Mouse (Mus musculus) ES-E14 (cell line): ENCODE measurements around the gene Stx8. TPM values are rescaled to one million over a fixed set of nuclear protein-coding genes. Genes with fewer than 3 reads are reported as not detected.

Source experiments
- DNase-seq: peaks from one replicate; pipeline ENCODE4 v3.0.0-alpha.2; 2013; ENCODE audit warnings: low read depth, low spot score
- H3K27ac ChIP-seq: 2 replicates; pipeline ENCODE4 v1.5.1; 2012; ENCODE audit warnings: low read depth, mild to moderate bottlenecking, low read length, moderate library complexity, mixed read lengths; ENCODE audit not compliant: poor library complexity, insufficient read depth, severe bottlenecking
- H3K36me3 ChIP-seq: 2 replicates; pipeline ENCODE4 v1.6.1; 2012; ENCODE audit warnings: mild to moderate bottlenecking, low read length, moderate library complexity, mixed read lengths; ENCODE audit not compliant: control insufficient read depth, poor library complexity, insufficient read depth, severe bottlenecking
- H3K4me1 ChIP-seq, 2 experiments: fragments of 150-350 bp in 1 of 2; sonication (generic) in 1 of 2; 2 replicates each; pipeline ENCODE4 v1.6.1; 2012; ENCODE audit warnings: low read length in 2 of 2, mild to moderate bottlenecking in 1 of 2, mixed read lengths in 1 of 2; ENCODE audit not compliant: control insufficient read depth in 2 of 2, insufficient read depth in 2 of 2, poor library complexity in 1 of 2
- H3K4me3 ChIP-seq, 2 experiments: fragments of 150-350 bp in 1 of 2; sonication (generic) in 1 of 2; 2 replicates each; pipeline ENCODE4 v1.5.1; 2012; ENCODE audit warnings: low read length in 2 of 2, low read depth in 1 of 2, mild to moderate bottlenecking in 1 of 2, mixed read lengths in 1 of 2; ENCODE audit not compliant: insufficient read depth in 1 of 2, poor library complexity in 1 of 2, severe bottlenecking in 1 of 2
- H3K9ac ChIP-seq: 2 replicates; pipeline ENCODE4 v1.6.1; 2012; ENCODE audit warnings: low read depth, mild to moderate bottlenecking, low read length, mixed read lengths; ENCODE audit not compliant: poor library complexity, insufficient read depth, severe bottlenecking
- H3K9me3 ChIP-seq: fragments of 150-350 bp; sonication (generic); 2 replicates; pipeline ENCODE4 v1.6.1; 2012; ENCODE audit warnings: low read depth, mild to moderate bottlenecking, low read length; ENCODE audit not compliant: control insufficient read depth, insufficient read depth
- CHD2 ChIP-seq: IDR thresholded peaks from 2 replicates; pipeline ENCODE4 v1.6.1; 2014; ENCODE audit warnings: mild to moderate bottlenecking, low read depth, low read length, inconsistent platforms
- HCFC1 ChIP-seq: IDR thresholded peaks from 2 replicates; pipeline ENCODE4 v1.6.1; 2012; ENCODE audit warnings: low read length, inconsistent platforms, borderline replicate concordance; ENCODE audit not compliant: insufficient read depth
- MAFK ChIP-seq: IDR thresholded peaks from 2 replicates; pipeline ENCODE4 v1.6.1; 2014; ENCODE audit warnings: mild to moderate bottlenecking, low read depth, low read length, inconsistent platforms; ENCODE audit not compliant: insufficient read depth
- ZC3H11A ChIP-seq: IDR thresholded peaks from 2 replicates; pipeline ENCODE4 v1.6.1; 2012; ENCODE audit warnings: low read depth, mild to moderate bottlenecking, inconsistent platforms, low read length, borderline replicate concordance
- ZNF384 ChIP-seq: IDR thresholded peaks from 2 replicates; pipeline ENCODE4 v1.6.1; 2012; ENCODE audit warnings: low read depth, low read length, inconsistent platforms
- in situ Hi-C, 2 experiments: fragments of 600-800 bp; cut with MboI; formaldehyde crosslinking; loops; one replicate each; pipeline ENCODE4 v1.15.1; 2025; ENCODE audit warnings: low sequenced_read_pairs in 2 of 2, inconsistent platforms in 1 of 2; ENCODE audit not compliant: unreplicated experiment in 2 of 2
- total RNA-seq: library from RNA; depleted of rRNA; stranded (reverse); fragments of 300-350 nt; gene quantifications from 2 replicates; pipeline ENCODE4 v1.2.3, GENCODE M21; 2012

The Stx8 gene
- total RNA-seq, 1 experiment: 19.4 TPM

DNA sequence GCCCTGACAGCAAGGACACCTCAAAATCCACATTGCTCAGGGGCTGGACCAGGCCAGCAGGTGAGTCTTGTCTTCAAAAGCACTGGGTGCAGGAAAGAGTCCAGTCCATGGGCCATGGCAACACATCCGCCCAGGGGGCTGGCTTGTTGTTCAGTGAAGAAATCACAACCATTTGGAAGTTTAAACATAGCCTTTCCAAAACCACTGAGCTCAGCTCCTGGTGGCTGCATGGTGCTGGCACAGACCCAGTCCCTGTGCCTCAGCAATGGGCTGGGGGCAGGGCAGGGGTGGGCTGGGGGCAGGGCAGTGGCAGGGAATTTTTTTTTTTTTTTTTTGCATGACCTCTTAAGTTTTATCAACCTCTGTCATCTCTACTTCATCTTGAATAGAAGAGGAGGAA, 242.6 kb downstream of the Stx8 start:
- DNase-seq: no peak
- peaks cover 14% of the 10 kb centered on the region; the same call in 1 of the 2 replicates for H3K36me3 ChIP-seq
- no peak overlapping the region for H3K4me3 ChIP-seq
- peaks cover 0 to 8% of the 10 kb centered on the region in 2 experiments; a peak in 2 of 4 replicates for H3K4me1 ChIP-seq
- TF ChIP-seq HCFC1 (no peak), ZNF384 (no peak), MAFK (no peak), CHD2 (no peak), ZC3H11A (no peak)
- H3K27ac ChIP-seq: no peak overlapping the region
- in situ Hi-C loops: no loop called here
- H3K9ac ChIP-seq: no peak overlapping the region
- no peaks in the 10 kb centered on the region for H3K9me3 ChIP-seq

DNA sequence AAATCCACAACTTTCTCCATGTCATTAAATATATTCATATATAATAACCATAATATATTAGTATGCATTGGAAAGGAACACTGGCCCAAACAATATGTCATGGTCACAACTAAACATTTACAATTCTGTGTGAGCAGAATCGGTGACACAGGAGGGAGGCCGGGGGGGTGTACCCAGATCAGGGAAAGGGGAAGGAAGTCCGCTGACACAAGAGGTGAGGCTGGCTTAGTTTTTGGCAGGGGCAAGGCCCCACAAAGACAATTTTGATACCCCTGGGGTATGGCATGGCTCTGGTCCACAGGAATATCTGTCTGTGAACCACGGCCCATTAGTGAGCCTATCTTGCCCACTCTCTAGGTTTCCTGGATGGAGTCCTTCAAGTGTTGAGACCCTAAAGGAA, 243.5 kb downstream of the Stx8 start:
- DNase-seq: no peak
- no peak overlapping the region for H3K27ac ChIP-seq
- no peak overlapping the region for H3K9ac ChIP-seq
- no peak overlapping the region for H3K4me3 ChIP-seq
- no peak for TF ChIP-seq CHD2
- TF ChIP-seq ZC3H11A: no peak
- no peak for TF ChIP-seq HCFC1
- no peak for TF ChIP-seq MAFK
- no peak for TF ChIP-seq ZNF384
- H3K9me3 ChIP-seq: no peaks in the 10 kb centered on the region
- peaks cover 14% of the 10 kb centered on the region; the same call in 1 of the 2 replicates for H3K36me3 ChIP-seq
- H3K4me1 ChIP-seq: peaks cover 0 to 8% of the 10 kb centered on the region in 2 experiments; a peak in 2 of 4 replicates
- in situ Hi-C loops: no loop called here

DNA sequence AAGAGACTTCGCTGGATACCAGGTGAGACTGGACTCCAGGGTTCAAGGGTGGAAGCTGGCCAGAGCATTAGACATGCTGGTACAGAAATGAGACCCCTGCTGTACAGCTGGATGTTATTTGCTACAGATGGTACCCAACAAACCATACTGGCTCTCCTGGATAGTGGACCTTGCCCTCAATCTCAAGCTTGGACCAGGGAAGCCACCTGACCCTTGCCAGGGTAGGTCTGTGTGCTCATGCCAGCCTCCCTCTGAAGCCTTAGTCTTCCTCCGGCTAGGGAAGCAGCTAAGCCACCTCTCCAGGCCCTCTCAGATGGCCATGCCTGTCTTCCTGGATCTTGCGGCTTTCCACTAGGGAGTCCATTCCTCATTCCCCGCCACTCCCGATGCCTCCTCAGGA, 244.7 kb downstream of the Stx8 start:
- no peak for DNase-seq
- Histone ChIP-seq H3K36me3 (peaks cover 7% of the 10 kb centered on the region; the same call in 1 of the 2 replicates), H3K4me3 (no peak overlapping the region), H3K4me1 (peaks cover 0 to 8% of the 10 kb centered on the region in 2 experiments; a peak in 2 of 4 replicates), H3K27ac (no peak overlapping the region), H3K9me3 (no peaks in the 10 kb centered on the region), H3K9ac (no peak overlapping the region)
- in situ Hi-C loops: no loop called here
- TF ChIP-seq MAFK (no peak), HCFC1 (no peak), ZNF384 (no peak), ZC3H11A (no peak), CHD2 (no peak)

DNA sequence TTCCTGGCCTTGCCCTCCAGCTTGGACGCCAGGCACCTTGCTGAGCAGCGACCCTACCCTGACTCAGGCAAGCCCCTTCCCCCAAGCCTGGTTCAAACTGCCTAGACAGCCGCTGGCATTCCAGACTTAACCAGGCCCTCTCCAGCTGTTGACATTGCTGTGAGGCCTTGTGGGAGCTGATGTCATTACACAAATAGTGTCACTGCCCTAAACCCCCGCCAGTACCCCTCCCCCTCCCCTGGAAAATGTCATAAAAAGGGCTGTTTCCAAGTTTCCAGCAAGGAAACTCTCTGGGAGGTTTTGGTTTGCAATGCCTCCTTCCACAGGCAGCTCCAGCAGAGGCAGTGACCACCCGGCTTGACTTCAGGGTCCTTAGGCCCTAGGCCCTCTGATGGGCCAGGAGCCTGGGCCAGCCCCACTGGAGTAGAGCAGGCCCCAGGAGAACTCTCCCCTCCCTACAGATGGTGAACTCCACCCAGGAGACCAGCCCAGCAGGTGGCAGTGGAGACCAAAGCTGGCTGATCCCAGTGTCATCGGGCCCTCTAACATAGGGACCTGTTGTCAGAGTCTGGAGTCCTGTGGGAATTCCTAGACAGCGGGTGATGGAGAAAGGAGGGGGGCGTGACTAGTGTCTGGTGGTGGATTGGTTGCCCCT, 246.1 kb downstream of the Stx8 start:
- TF ChIP-seq ZNF384: no peak
- Histone ChIP-seq H3K27ac (no peak overlapping the region), H3K9me3 (no peaks in the 10 kb centered on the region), H3K36me3 (peaks cover 7% of the 10 kb centered on the region; the same call in 1 of the 2 replicates), H3K4me1 (peaks cover 0 to 8% of the 10 kb centered on the region in 2 experiments; a peak in 2 of 4 replicates), H3K4me3 (no peak overlapping the region), H3K9ac (no peak overlapping the region)
- peak; percentile 25 for DNase-seq
- in situ Hi-C loops: no loop called here
